In genomic region chr2:148441421-148441820, GRCm38 (mm10) we compare ENCODE assay signal across 12 mouse cellular contexts. TPM values are rescaled to one million over a fixed set of nuclear protein-coding genes. Genes with fewer than 3 reads are reported as not detected.
DNase-seq lines count a peak whose midpoint lies in the region; ATAC-seq and TF ChIP-seq lines count a peak whose summit lies in the region.
"Had no signal": no experiment of that assay in that cellular context is flagged by ENCODE, and none has a peak within 500 bp of the region (broad histone marks: within the 10 kb centered on the region; RNA-seq: fewer than 3 reads in every experiment).

No protein-coding gene starts in this region.

- H3K36me3 ChIP-seq in kidney, embryonic 14.5 days (ENCODE audit: control insufficient read depth, insufficient read depth, low read length) = no peaks in the 10 kb centered on the region
- H3K36me3 ChIP-seq in limb, embryonic 10.5 days = no peaks in the 10 kb centered on the region
- no peaks in the 10 kb centered on the region for H3K36me3 ChIP-seq in stomach, postnatal 0 days (ENCODE audit: control insufficient read depth, insufficient read depth, low read length)

- no peak for ATAC-seq in kidney, embryonic 14.5 days (ENCODE audit: low FRiP score, low TSS enrichment)
- no peak for ATAC-seq in stomach, postnatal 0 days (ENCODE audit: low FRiP score, low TSS enrichment)
- ATAC-seq: forebrain, embryonic 14.5 days had no signal

- no peak for TF ChIP-seq CTCF in stomach, postnatal 0 days (IDR thresholded peaks at IDR 0.05; ENCODE audit: low read depth)

- WGBS in kidney, embryonic 14.5 days = 80% methylated on average over 10 of the region's 10 CpGs
- 89% methylated on average over 10 of the region's 10 CpGs for WGBS in limb, embryonic 10.5 days
- 86% methylated on average over 10 of the region's 10 CpGs for WGBS in stomach, postnatal 0 days

- H3K27me3 ChIP-seq in kidney, embryonic 14.5 days (ENCODE audit: control insufficient read depth, insufficient read depth, low read length) = no peaks in the 10 kb centered on the region
- 0 out of 2 replicates have a peak, but pooled peaks cover 4% of the 10 kb centered on the region for H3K27me3 ChIP-seq in limb, embryonic 10.5 days (ENCODE audit: low read depth, poor library complexity, severe bottlenecking)
- no peaks in the 10 kb centered on the region for H3K27me3 ChIP-seq in stomach, postnatal 0 days (ENCODE audit: control insufficient read depth, insufficient read depth, low read length)

- H3K4me3 ChIP-seq in kidney, embryonic 14.5 days (ENCODE audit: low read length) = peak overlapping the region; percentile 28
- peak overlapping the region; percentile 9; the same call in 1 of the 2 replicates for H3K4me3 ChIP-seq in limb, embryonic 10.5 days
- peak overlapping the region; percentile 17; the same call in 1 of the 2 replicates for H3K4me3 ChIP-seq in stomach, postnatal 0 days (ENCODE audit: low read depth, low read length)

- DNase-seq in kidney, postnatal 14 days = no peak
- DNase-seq in thymus, postnatal 4 days = peak; percentile 9
- no peak for DNase-seq in thymus, postnatal 10 days (ENCODE audit: low spot score in 2 of 2)
- DNase-seq in limb, embryonic 10.5 days (ENCODE audit: low spot score) = no peak
- DNase-seq in stomach, postnatal 0 days (ENCODE audit: low spot score) = no peak
- no peak for DNase-seq in testis, postnatal 14 days (ENCODE audit: low spot score)
- no peak for DNase-seq in layer of hippocampus, adult 9-11 months
- DNase-seq: adrenal gland, adult 2 months; cerebellum, adult 9-11 months; right cerebral cortex, postnatal 4 days had no signal

- peaks cover 6% of the 10 kb centered on the region; the same call in 1 of the 2 replicates for H3K4me1 ChIP-seq in kidney, embryonic 14.5 days (ENCODE audit: control insufficient read depth, insufficient read depth, low read length)
- H3K4me1 ChIP-seq in limb, embryonic 10.5 days = no peaks in the 10 kb centered on the region
- H3K4me1 ChIP-seq in stomach, postnatal 0 days (replicated peaks; ENCODE audit: control insufficient read depth, insufficient read depth) = no peaks in the 10 kb centered on the region

- no peak overlapping the region for H3K27ac ChIP-seq in kidney, embryonic 14.5 days (ENCODE audit: low read depth, low read length)
- H3K27ac ChIP-seq in limb, embryonic 10.5 days = no peak overlapping the region
- no peak overlapping the region for H3K27ac ChIP-seq in stomach, postnatal 0 days (replicated peaks)

- peak overlapping the region; percentile 23; the same call in 1 of the 2 replicates for H3K9ac ChIP-seq in kidney, embryonic 14.5 days (ENCODE audit: low read depth, low read length)
- H3K9ac ChIP-seq in stomach, postnatal 0 days (ENCODE audit: low read length) = no peak overlapping the region

- no peaks in the 10 kb centered on the region for H3K9me3 ChIP-seq in kidney, embryonic 14.5 days (ENCODE audit: control insufficient read depth, low read length)
- H3K9me3 ChIP-seq in limb, embryonic 10.5 days (replicated peaks) = no peaks in the 10 kb centered on the region
- H3K9me3 ChIP-seq in stomach, postnatal 0 days (ENCODE audit: control insufficient read depth, low read length) = no peaks in the 10 kb centered on the region

- H3K4me2 ChIP-seq in kidney, embryonic 14.5 days (replicated peaks; ENCODE audit: low read depth, low read length) = peak overlapping the region; percentile 9
- H3K4me2 ChIP-seq in stomach, postnatal 0 days (replicated peaks; ENCODE audit: low read depth) = 0 out of 2 replicates have a peak overlapping the region, but pooled peaks have one; percentile 4

- no peak for TF ChIP-seq EP300 in stomach, postnatal 0 days (optimal IDR thresholded peaks at IDR 0.05)

RNA-seq across cellular contexts. Expression of gene Cd93, which starts 1.9 kb away (rescaled TPM):
- polyA plus RNA-seq in kidney, embryonic 14.5 days (2014; fragmentation: Nextera tagmentation; extraction: Ambion mirVana) = 14.0 and 16.0 TPM in 2 replicates
- 5.0 and 5.5 TPM in 2 replicates for polyA plus RNA-seq in limb, embryonic 10.5 days (2016; fragmentation: Nextera tagmentation; extraction: Ambion mirVana)
- 3.9 and 4.3 TPM in 2 replicates for polyA plus RNA-seq in stomach, postnatal 0 days (2015; fragmentation: Nextera tagmentation; extraction: Ambion mirVana)

RNA-seq across cellular contexts. Expression of gene Thbd, which starts 33.4 kb away (rescaled TPM):
- polyA plus RNA-seq in kidney, embryonic 14.5 days (2014; fragmentation: Nextera tagmentation; extraction: Ambion mirVana) = 3.7 and 6.7 TPM in 2 replicates
- 2.8 and 4.0 TPM in 2 replicates for polyA plus RNA-seq in limb, embryonic 10.5 days (2016; fragmentation: Nextera tagmentation; extraction: Ambion mirVana)
- 17.5 and 17.9 TPM in 2 replicates for polyA plus RNA-seq in stomach, postnatal 0 days (2015; fragmentation: Nextera tagmentation; extraction: Ambion mirVana)

RNA-seq across cellular contexts. Expression of gene Sstr4, which starts 46.3 kb away (rescaled TPM):
- 0.36 and 0.45 TPM in 2 replicates for polyA plus RNA-seq in kidney, embryonic 14.5 days (2014; fragmentation: Nextera tagmentation; extraction: Ambion mirVana)
- 0.18 and 0.26 TPM in 2 replicates for polyA plus RNA-seq in limb, embryonic 10.5 days (2016; fragmentation: Nextera tagmentation; extraction: Ambion mirVana)
- 0.31 and 0.49 TPM in 2 replicates for polyA plus RNA-seq in stomach, postnatal 0 days (2015; fragmentation: Nextera tagmentation; extraction: Ambion mirVana)
